Mouse (Mus musculus) heart, adult 10 weeks (tissue): ENCODE measurements around the gene Ccdc175. TPM values are rescaled to one million over a fixed set of nuclear protein-coding genes. Genes with fewer than 3 reads are reported as not detected.

Experiments used
- polyA plus RNA-seq: library from polyadenylated mRNA; stranded (reverse); fragments of 350-450 nt; fragmentation: Illumina TruSeq; extraction: RNeasy Lipid Tissue Mini Kit (QIAGEN cat#74804); gene quantifications from one replicate; pipeline ENCODE4 v1.2.3, GENCODE M21; 2014; ENCODE audit warnings: low read depth, low replicate concordance

Gene Ccdc175
- not detected for polyA plus RNA-seq

DNA sequence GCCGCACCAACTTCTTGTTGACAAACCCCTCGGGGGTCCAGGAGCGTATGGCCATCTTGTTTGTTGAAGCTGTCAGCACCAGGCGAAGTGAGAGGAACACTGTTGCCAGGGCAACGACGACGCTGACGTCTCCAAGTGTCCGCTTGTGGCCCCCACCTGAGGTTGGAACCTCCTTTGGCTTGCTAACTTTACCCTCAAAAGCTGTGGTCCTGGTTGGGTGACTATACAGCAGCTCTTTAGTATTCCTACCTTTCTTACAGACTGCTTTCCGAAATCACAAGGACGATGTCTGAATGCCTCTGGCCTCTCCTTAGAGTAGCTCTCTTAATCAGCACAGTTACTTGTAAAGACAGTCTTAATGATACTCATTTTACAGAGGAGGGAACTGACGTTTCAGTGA lies at the start of gene Ccdc175:
Gene Ccdc175 (minus strand): TSS at position 101 of the 400 bp plus-strand sequence.

DNA sequence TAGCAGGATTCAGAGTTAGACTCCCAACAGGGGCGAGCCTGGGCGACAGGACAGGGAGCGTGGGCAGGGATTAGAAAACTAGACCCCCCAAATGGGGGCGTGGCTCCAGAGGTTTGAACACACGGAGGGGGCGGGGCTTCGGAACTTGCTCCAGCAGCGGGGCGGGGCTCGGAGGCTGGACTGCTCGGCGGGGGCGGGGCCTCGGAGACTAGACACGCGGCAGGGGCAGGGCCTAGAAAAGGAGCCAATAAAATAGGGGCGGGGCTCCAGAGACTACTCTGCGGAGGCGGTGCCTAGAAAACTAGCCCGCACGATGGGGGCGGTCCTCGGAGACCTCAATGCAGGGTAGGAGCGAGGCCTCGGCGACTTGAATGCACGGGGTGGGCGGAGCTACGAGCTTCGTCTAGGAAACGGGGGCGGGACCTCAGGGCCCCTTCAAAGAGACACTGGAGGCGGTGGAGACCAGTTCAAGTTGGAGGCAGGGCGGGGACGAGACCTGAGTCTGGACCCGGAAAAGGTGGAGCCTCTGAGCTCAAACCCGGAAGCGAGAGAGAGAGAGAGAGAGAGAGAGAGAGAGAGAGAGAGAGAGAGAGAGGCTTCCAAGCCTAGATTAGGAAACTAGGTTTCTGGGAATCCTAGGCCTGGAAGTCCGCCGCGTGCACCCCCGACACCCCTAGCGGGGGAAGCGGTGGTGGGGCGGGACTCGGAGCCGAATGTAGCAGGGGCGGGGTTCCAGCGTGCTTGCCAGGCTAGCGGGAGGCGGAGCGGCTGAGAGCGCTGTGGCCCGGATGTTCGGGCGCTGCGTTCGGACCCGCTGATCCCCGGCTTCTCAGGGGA lies 99.3 kb downstream of the Ccdc175 start, which contains the start of the genes L3hypdh and Jkamp:
Gene L3hypdh (minus strand): TSS at position 111 of the 837 bp plus-strand sequence.
Gene Jkamp (plus strand): TSS at position 261 of the 837 bp plus-strand sequence.

DNA sequence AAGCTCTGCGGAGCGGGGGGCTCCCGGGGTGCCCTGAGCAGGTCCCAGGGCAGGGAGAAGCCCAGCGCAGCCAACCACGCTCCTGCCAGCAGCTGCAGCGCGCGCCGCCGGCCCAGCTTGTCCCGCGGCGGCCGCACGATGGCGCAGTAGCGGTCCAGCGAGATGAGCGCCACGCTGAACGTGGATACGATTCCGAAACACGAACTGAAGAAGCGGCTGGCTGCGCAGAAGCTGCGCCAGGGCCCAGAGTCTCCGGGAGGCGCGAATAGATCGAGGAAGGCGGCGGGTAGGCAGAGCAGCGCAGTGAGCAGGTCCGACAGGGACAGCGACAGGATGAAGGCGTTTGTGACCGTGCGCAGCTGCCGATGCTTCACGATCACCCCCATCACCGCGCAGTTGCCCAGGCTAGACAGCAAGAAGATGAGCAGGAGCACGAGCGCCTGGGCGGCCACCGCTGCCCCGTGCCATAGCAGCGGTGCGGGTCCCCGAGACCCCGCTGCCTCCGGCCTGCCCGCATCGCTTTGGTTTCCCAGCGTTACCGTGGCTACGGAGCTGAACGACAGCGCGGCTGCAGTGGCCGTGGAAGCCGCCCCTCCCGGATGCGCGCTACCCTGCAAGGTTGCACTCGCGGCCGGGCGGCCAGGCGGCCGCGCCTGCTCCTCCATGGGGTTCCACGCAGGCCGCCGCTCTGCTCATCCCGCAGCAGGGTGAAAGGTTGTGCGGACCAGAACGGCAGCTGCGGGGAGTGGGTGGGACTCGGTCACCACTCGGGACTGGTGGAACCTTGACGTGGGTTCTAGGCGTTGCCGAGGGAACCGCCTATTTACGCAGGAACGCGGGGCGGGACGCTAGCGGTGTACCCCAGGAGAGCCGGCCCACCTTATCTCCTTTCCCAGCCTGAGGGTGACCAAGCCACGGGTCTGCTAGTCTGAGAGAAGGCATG lies 114.2 kb downstream of the Ccdc175 start, which contains the start of gene Gpr135:
Gene Gpr135 (minus strand): TSS at position 799 of the 943 bp plus-strand sequence.

Other genes with a start within 250 kb of the Ccdc175 start
- gene Gpr135, start 113.9 kb downstream of the Ccdc175 start, polyA plus RNA-seq, result 0.89 TPM
- gene L3hypdh, start 99.6 kb downstream of the Ccdc175 start, polyA plus RNA-seq, result 11.2 TPM
- 25.4 TPM for gene Jkamp, start 99.4 kb downstream of the Ccdc175 start, polyA plus RNA-seq
- 3.4 TPM for gene Rtn1, start 224.0 kb upstream of the Ccdc175 start, polyA plus RNA-seq